Mouse (Mus musculus): ENCODE results near the gene Upb1. TPM values are rescaled to one million over a fixed set of nuclear protein-coding genes. Genes with fewer than 3 reads are reported as not detected.
"Not testable (repeated sequence)": the region's sequence is repeated elsewhere in the genome, so short reads cannot be mapped to it uniquely, and the experiment has no call there.

The Upb1 gene
- polyA plus RNA-seq, 1 experiment from 2014 or later, result 0.59 TPM

DNA sequence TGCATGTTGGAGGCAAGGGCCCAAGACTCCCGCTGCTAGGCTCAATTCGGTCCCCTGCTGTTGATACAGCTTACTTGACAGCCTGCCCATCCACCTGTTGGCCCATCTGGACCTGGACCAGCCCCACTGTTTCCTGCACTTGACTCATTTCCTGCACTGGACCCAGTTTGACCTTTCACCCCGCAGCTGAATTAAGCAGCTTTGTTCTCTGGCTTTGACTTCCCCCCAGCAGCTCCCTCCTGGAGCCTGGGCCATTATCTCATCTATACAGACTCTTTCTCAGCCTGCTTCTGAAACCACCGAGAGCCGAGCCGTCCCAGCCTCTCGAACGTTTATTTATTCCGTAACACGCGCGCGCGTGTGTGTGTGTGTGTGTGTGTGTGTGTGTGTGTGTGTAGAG is 3.9 kb upstream of the Upb1 start:
- no peak overlapping the region for H3K27ac ChIP-seq
- H3K4me3 ChIP-seq, result no peak overlapping the region
- H3K36me3 ChIP-seq, result no peaks in the 10 kb centered on the region
- ATAC-seq (ENCODE audit: insufficient number of reproducible peaks, low FRiP score, low TSS enrichment, low read depth), result no peak
- no peaks in the 10 kb centered on the region for H3K9me3 ChIP-seq
- H3K9ac ChIP-seq, result no peak overlapping the region
- no peaks in the 10 kb centered on the region for H3K27me3 ChIP-seq
- H3K4me2 ChIP-seq, result no peak overlapping the region
- no peaks in the 10 kb centered on the region for H3K4me1 ChIP-seq
- 54% methylated on average over 14 of the region's 14 CpGs for WGBS

DNA sequence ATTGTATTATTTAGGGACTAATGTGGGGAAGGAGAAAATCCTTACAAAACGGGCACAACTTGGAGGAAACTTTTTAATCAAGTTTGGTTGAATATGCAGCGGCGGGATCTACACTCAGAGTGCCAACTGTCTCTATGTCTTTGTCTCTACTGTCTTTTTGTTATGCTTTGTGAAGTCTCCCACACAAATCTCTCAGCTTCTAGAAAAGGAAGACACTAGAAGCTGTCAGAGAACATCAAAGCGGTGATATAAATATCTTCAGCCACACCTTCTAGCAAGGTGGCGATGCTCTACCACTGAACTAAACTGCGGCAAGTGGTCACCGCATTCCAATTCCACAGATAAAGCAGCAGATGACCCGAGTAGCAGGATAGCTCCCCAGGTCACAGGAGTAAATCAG is 5.0 kb downstream of the Upb1 start:
- no peaks in the 10 kb centered on the region for H3K9me3 ChIP-seq
- H3K4me3 ChIP-seq, result no peak overlapping the region
- ATAC-seq (ENCODE audit: insufficient number of reproducible peaks, low FRiP score, low TSS enrichment, low read depth), result no peak
- H3K27me3 ChIP-seq, result no peaks in the 10 kb centered on the region
- WGBS, result 86% methylated on average over 8 of the region's 8 CpGs
- no peak overlapping the region for H3K9ac ChIP-seq
- H3K36me3 ChIP-seq, result no peaks in the 10 kb centered on the region
- no peak overlapping the region for H3K27ac ChIP-seq
- H3K4me2 ChIP-seq, result no peak overlapping the region
- H3K4me1 ChIP-seq, result peaks cover 7% of the 10 kb centered on the region

GRCm38 (mm10) chr10:75406755-75407154 is 5.8 kb downstream of the Upb1 start:
- Histone ChIP-seq H3K4me3 (peak overlapping the region; percentile 19; the same call in 1 of the 2 replicates), H3K4me2 (peak overlapping the region; percentile 38), H3K4me1 (peaks cover 7% of the 10 kb centered on the region), H3K9me3 (no peaks in the 10 kb centered on the region), H3K27me3 (no peaks in the 10 kb centered on the region), H3K27ac (no peak overlapping the region), H3K36me3 (no peaks in the 10 kb centered on the region), H3K9ac (no peak overlapping the region)
- 26% methylated on average over 13 of the region's 13 CpGs for WGBS
- ATAC-seq (ENCODE audit: insufficient number of reproducible peaks, low FRiP score, low TSS enrichment, low read depth), result no peak

DNA sequence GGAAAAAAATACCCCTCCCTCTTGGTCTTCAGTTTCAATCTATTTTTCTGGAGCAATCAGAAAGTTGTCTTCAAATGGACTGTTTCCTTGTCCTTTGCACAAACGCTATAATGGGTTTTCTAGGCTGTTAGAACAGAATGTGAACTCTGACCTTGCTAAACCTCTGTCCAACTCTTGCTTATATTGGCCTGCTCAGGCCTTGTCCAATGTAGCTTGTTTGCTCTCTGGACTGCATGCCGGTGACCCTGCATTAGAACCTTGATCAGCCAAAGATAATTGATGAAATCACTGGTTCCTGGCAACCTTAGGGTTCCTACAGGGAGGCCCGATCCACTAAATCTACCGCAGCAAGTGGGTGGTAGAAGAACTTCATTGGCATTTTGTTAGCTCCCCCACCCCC is 6.8 kb downstream of the Upb1 start:
- H3K9ac ChIP-seq, result no peak overlapping the region
- no peaks in the 10 kb centered on the region for H3K9me3 ChIP-seq
- H3K4me1 ChIP-seq, result peaks cover 7% of the 10 kb centered on the region
- H3K4me3 ChIP-seq, result no peak overlapping the region
- H3K27me3 ChIP-seq, result no peaks in the 10 kb centered on the region
- no peak overlapping the region for H3K27ac ChIP-seq
- 82% methylated on average over 4 of the region's 4 CpGs for WGBS
- H3K4me2 ChIP-seq, result no peak overlapping the region
- ATAC-seq (ENCODE audit: insufficient number of reproducible peaks, low FRiP score, low TSS enrichment, low read depth), result no peak
- no peaks in the 10 kb centered on the region for H3K36me3 ChIP-seq

GRCm38 (mm10) chr10:75411343-75412113 is 10.6 kb downstream of the Upb1 start:
- H3K4me3 ChIP-seq; ATAC-seq (ENCODE audit: insufficient number of reproducible peaks, low FRiP score, low TSS enrichment, low read depth); H3K9me3 ChIP-seq; H3K36me3 ChIP-seq; H3K4me2 ChIP-seq; H3K27me3 ChIP-seq; H3K4me1 ChIP-seq; H3K9ac ChIP-seq; H3K27ac ChIP-seq: not testable (repeated sequence)
- WGBS, result 49% methylated on average over 9 of the region's 10 CpGs

GRCm38 (mm10) chr10:75412114-75413103 is 11.5 kb downstream of the Upb1 start:
- Histone ChIP-seq H3K4me1 (no peaks in the 10 kb centered on the region), H3K27me3 (no peaks in the 10 kb centered on the region), H3K27ac (no peak overlapping the region), H3K9me3 (no peaks in the 10 kb centered on the region), H3K4me2 (no peak overlapping the region), H3K36me3 (no peaks in the 10 kb centered on the region), H3K4me3 (no peak overlapping the region), H3K9ac (no peak overlapping the region)
- 61% methylated on average over 27 of the region's 27 CpGs for WGBS
- ATAC-seq (ENCODE audit: insufficient number of reproducible peaks, low FRiP score, low TSS enrichment, low read depth), result no peak

GRCm38 (mm10) chr10:75414925-75415324 is 14.0 kb downstream of the Upb1 start:
- Histone ChIP-seq H3K4me1 (no peaks in the 10 kb centered on the region), H3K4me2 (no peak overlapping the region), H3K36me3 (no peaks in the 10 kb centered on the region), H3K4me3 (no peak overlapping the region), H3K27ac (no peak overlapping the region), H3K9ac (no peak overlapping the region), H3K27me3 (no peaks in the 10 kb centered on the region), H3K9me3 (no peaks in the 10 kb centered on the region)
- no peak for ATAC-seq (ENCODE audit: insufficient number of reproducible peaks, low FRiP score, low TSS enrichment, low read depth)
- 77% methylated on average over 7 of the region's 7 CpGs for WGBS

GRCm38 (mm10) chr10:75417363-75418042 is 16.6 kb downstream of the Upb1 start:
- WGBS, result 93% methylated on average over 8 of the region's 8 CpGs
- H3K4me2 ChIP-seq, result no peak overlapping the region
- no peak for ATAC-seq (ENCODE audit: insufficient number of reproducible peaks, low FRiP score, low TSS enrichment, low read depth)
- H3K27me3 ChIP-seq, result no peaks in the 10 kb centered on the region
- H3K27ac ChIP-seq, result no peak overlapping the region
- H3K9me3 ChIP-seq, result no peaks in the 10 kb centered on the region
- H3K9ac ChIP-seq, result no peak overlapping the region
- H3K4me3 ChIP-seq, result no peak overlapping the region
- no peaks in the 10 kb centered on the region for H3K36me3 ChIP-seq
- no peaks in the 10 kb centered on the region for H3K4me1 ChIP-seq

GRCm38 (mm10) chr10:75418747-75419146 is 17.8 kb downstream of the Upb1 start:
- Histone ChIP-seq H3K27me3 (no peaks in the 10 kb centered on the region), H3K4me1 (no peaks in the 10 kb centered on the region), H3K36me3 (no peaks in the 10 kb centered on the region), H3K9ac (no peak overlapping the region), H3K27ac (no peak overlapping the region), H3K9me3 (no peaks in the 10 kb centered on the region), H3K4me2 (no peak overlapping the region), H3K4me3 (no peak overlapping the region)
- no peak for ATAC-seq (ENCODE audit: insufficient number of reproducible peaks, low FRiP score, low TSS enrichment, low read depth)
- WGBS, result 63% methylated on average over 4 of the region's 4 CpGs

GRCm38 (mm10) chr10:75424498-75424901 is 23.6 kb downstream of the Upb1 start:
- no peak overlapping the region for H3K4me2 ChIP-seq

GRCm38 (mm10) chr10:75428049-75429003 is 27.4 kb downstream of the Upb1 start:
- WGBS, result 83% methylated on average over 13 of the region's 13 CpGs
- no peaks in the 10 kb centered on the region for H3K4me1 ChIP-seq
- H3K4me2 ChIP-seq, result no peak overlapping the region
- no peak for ATAC-seq (ENCODE audit: insufficient number of reproducible peaks, low FRiP score, low TSS enrichment, low read depth)
- H3K9ac ChIP-seq, result no peak overlapping the region
- H3K4me3 ChIP-seq, result no peak overlapping the region
- H3K27ac ChIP-seq, result no peak overlapping the region
- no peaks in the 10 kb centered on the region for H3K9me3 ChIP-seq
- H3K27me3 ChIP-seq, result no peaks in the 10 kb centered on the region
- no peaks in the 10 kb centered on the region for H3K36me3 ChIP-seq

More at GRCm38 (mm10) chr10:75424498-75424901, 23.6 kb downstream of the Upb1 start:
- Histone ChIP-seq H3K27ac (no peak overlapping the region), H3K27me3 (no peaks in the 10 kb centered on the region), H3K4me3 (no peak overlapping the region), H3K4me1 (no peaks in the 10 kb centered on the region), H3K9ac (no peak overlapping the region), H3K9me3 (no peaks in the 10 kb centered on the region), H3K36me3 (no peaks in the 10 kb centered on the region)
- WGBS, result 89% methylated on average over 10 of the region's 10 CpGs
- no peak for ATAC-seq (ENCODE audit: insufficient number of reproducible peaks, low FRiP score, low TSS enrichment, low read depth)
